Mouse (Mus musculus) inflammation-experienced regulatory T-cells, adult 6 months (primary cell): ENCODE data around the gene Ugp2. TPM values are rescaled to one million over a fixed set of nuclear protein-coding genes. Genes with fewer than 3 reads are reported as not detected.
"Not testable (repeated sequence)": the region's sequence is repeated elsewhere in the genome, so short reads cannot be mapped to it uniquely, and the experiment has no call there.

Experiments
- ATAC-seq: one replicate; pipeline ENCODE4 v1.8.0; 2017
- polyA plus RNA-seq, 3 experiments: library from polyadenylated mRNA; unstranded; fragments of 100-300 nt; shearing (Covaris generic); gene quantifications; one replicate each; pipeline ENCODE4 v1.2.1; 2017

The Ugp2 gene
- polyA plus RNA-seq, 3 experiments from 2014 or later: 35.8 to 49.2 (median 36.8) TPM

GRCm38 (mm10) chr11:21332639-21333295 is 38.2 kb downstream of the Ugp2 start:
- ATAC-seq: peak; percentile 93

- no peak for ATAC-seq
Observed at GRCm38 (mm10) chr11:21328141-21328540, 42.9 kb downstream of the Ugp2 start.

GRCm38 (mm10) chr11:21327486-21327885 is 43.5 kb downstream of the Ugp2 start:
- ATAC-seq: no peak

- ATAC-seq: no peak
Observed at GRCm38 (mm10) chr11:21326770-21327169, 44.2 kb downstream of the Ugp2 start.

- ATAC-seq: no peak
Observed at GRCm38 (mm10) chr11:21325781-21326180, 45.2 kb downstream of the Ugp2 start.

GRCm38 (mm10) chr11:21322349-21322748 is 48.7 kb downstream of the Ugp2 start:
- no peak for ATAC-seq

- no peak for ATAC-seq
Observed at GRCm38 (mm10) chr11:21321577-21321976, 49.4 kb downstream of the Ugp2 start.

- ATAC-seq: peak; percentile 83
Observed at GRCm38 (mm10) chr11:21313922-21314657, 56.9 kb downstream of the Ugp2 start.

- no peak for ATAC-seq
Observed at GRCm38 (mm10) chr11:21309516-21309915, 61.5 kb downstream of the Ugp2 start.

GRCm38 (mm10) chr11:21308119-21308518 is 62.9 kb downstream of the Ugp2 start:
- ATAC-seq: no peak

- ATAC-seq: no peak
Observed at GRCm38 (mm10) chr11:21307078-21307668, 63.8 kb downstream of the Ugp2 start.

GRCm38 (mm10) chr11:21303619-21304018 is 67.4 kb downstream of the Ugp2 start:
- ATAC-seq: peak; percentile 64

- no peak for ATAC-seq
Observed at GRCm38 (mm10) chr11:21295486-21295885, 75.5 kb downstream of the Ugp2 start.

- not testable (repeated sequence) for ATAC-seq
Observed at GRCm38 (mm10) chr11:21288153-21288552, 82.8 kb downstream of the Ugp2 start.

- ATAC-seq: no peak
Observed at GRCm38 (mm10) chr11:21286391-21286790, 84.6 kb downstream of the Ugp2 start.

- ATAC-seq: no peak
Observed at GRCm38 (mm10) chr11:21276151-21276550, 94.8 kb downstream of the Ugp2 start.

Other genes with a start within 250 kb of the Ugp2 start
- 10 to 100 TPM; 79.9 to 99.7 (median 94.7) TPM for gene Vps54, start 131.9 kb downstream of the Ugp2 start, polyA plus RNA-seq
- gene Wdpcp, start 201.0 kb upstream of the Ugp2 start, polyA plus RNA-seq: 1 to 10 TPM in 1 of 3 experiments, under 1 TPM in 2; 0.20 to 2.2 (median 0.25) TPM
- 100 to 1,000 TPM; 421 to 446 (median 430) TPM for gene Mdh1, start 201.2 kb upstream of the Ugp2 start, polyA plus RNA-seq